Mouse (Mus musculus) hindbrain, embryonic 15.5 days (tissue): ENCODE data around the gene Lyst. TPM values are rescaled to one million over a fixed set of nuclear protein-coding genes. Genes with fewer than 3 reads are reported as not detected.
"Not testable (repeated sequence)": the region's sequence is repeated elsewhere in the genome, so short reads cannot be mapped to it uniquely, and the experiment has no call there.

Experiments used
- ATAC-seq: fragments of 200-750 bp; cut with Nextera tagmentation; 2 replicates; pipeline ENCODE4 v1.8.0; 2017; ENCODE audit warnings: low read depth, moderate number of reproducible peaks, moderate TSS enrichment; ENCODE audit not compliant: low FRiP score
- H3K27ac ChIP-seq: fragments of 300-500 bp; sonication (generic); replicated peaks from 2 replicates; pipeline ENCODE4 v1.5.1; 2015; ENCODE audit warnings: mild to moderate bottlenecking, inconsistent platforms
- H3K27me3 ChIP-seq: fragments of 300-500 bp; sonication (generic); 2 replicates; pipeline ENCODE4 v1.6.1; 2015; ENCODE audit warnings: control low read depth, inconsistent platforms
- H3K36me3 ChIP-seq: fragments of 300-500 bp; sonication (generic); 2 replicates; pipeline ENCODE4 v1.6.1; 2015; ENCODE audit warnings: control low read depth, inconsistent platforms
- H3K4me1 ChIP-seq: fragments of 300-500 bp; sonication (generic); replicated peaks from 2 replicates; pipeline ENCODE4 v1.6.1; 2015; ENCODE audit warnings: control low read depth, inconsistent platforms
- H3K4me2 ChIP-seq: fragments of 300-500 bp; sonication (generic); 2 replicates; pipeline ENCODE4 v1.6.1; 2015; ENCODE audit warnings: moderate library complexity, mild to moderate bottlenecking, inconsistent platforms
- H3K4me3 ChIP-seq: fragments of 300-500 bp; sonication (generic); 2 replicates; pipeline ENCODE4 v1.5.1; 2015; ENCODE audit warnings: mild to moderate bottlenecking, inconsistent platforms
- H3K9ac ChIP-seq: fragments of 300-500 bp; sonication (generic); 2 replicates; pipeline ENCODE4 v1.6.1; 2015; ENCODE audit warnings: inconsistent platforms
- H3K9me3 ChIP-seq: fragments of 300-500 bp; sonication (generic); 2 replicates; pipeline ENCODE4 v1.6.1; 2016; ENCODE audit warnings: control low read depth, inconsistent platforms
- WGBS: fragments of 180-500 bp; shearing (Covaris S2); methylation state at CpG from one replicate; pipeline ENCODE4 v1.1.7; 2015; 5-methylcytosine and 5-hydroxymethylcytosine counted together
- polyA plus RNA-seq: library from polyadenylated mRNA; unstranded; fragments of >200 nt; fragmentation: Nextera tagmentation; extraction: Ambion mirVana; gene quantifications from 2 replicates; pipeline ENCODE4 v1.2.1, GENCODE M21; 2015

The Lyst gene
- polyA plus RNA-seq, 1 experiment from 2014 or later = 4.7 TPM

DNA sequence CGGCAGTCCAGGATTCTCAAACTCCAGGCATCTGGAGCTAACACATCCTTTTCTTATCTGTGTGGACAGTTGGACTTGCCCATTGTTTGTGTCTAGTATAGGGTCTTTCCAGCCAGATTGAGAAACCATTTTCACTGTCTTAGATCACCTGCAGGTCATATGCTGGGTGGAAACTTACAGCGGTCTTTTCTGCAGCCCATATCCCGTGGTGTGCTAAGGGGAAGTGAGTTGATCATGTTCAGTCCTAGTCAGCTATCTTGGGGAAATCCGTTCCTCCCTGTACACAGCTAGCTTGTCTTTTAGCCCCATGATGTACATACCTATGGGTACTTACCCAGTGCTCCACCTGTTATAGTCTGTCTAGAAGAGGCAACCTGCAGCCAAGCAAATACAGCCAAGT, 197.9 kb downstream of the Lyst start:
- Histone ChIP-seq H3K4me2 (no peak overlapping the region), H3K4me1 (peaks cover 29% of the 10 kb centered on the region), H3K4me3 (no peak overlapping the region), H3K36me3 (no peaks in the 10 kb centered on the region), H3K27me3 (peaks cover 3% of the 10 kb centered on the region; the same call in 1 of the 2 replicates), H3K27ac (no peak overlapping the region), H3K9ac (no peak overlapping the region), H3K9me3 (no peaks in the 10 kb centered on the region)
- 90% methylated on average over 4 of the region's 4 CpGs for WGBS
- no peak for ATAC-seq

DNA sequence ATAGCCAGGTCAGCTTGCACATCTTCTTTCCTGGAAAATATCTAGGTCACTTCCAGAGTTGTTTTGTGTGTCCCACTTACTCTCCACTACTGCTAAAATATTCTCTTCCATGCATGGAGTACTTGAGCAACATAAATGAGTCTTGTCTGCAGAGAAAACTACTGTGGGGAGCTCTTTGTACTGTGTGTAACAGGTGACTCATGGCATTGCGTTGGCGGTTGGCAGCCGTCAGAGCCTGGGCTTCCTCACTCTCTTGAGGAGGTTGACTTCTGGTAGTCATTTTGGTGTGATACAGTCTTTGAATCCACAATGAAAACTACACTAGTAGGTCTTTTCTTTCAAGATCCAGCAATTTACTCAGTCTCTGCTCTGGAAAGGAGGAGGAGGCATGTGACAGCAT, 201.8 kb downstream of the Lyst start:
- Histone ChIP-seq H3K4me2 (no peak overlapping the region), H3K9ac (no peak overlapping the region), H3K36me3 (no peaks in the 10 kb centered on the region), H3K4me1 (no peaks in the 10 kb centered on the region), H3K27me3 (no peaks in the 10 kb centered on the region), H3K4me3 (no peak overlapping the region), H3K9me3 (no peaks in the 10 kb centered on the region), H3K27ac (no peak overlapping the region)
- 90% methylated on average over 3 of the region's 3 CpGs for WGBS
- no peak for ATAC-seq

DNA sequence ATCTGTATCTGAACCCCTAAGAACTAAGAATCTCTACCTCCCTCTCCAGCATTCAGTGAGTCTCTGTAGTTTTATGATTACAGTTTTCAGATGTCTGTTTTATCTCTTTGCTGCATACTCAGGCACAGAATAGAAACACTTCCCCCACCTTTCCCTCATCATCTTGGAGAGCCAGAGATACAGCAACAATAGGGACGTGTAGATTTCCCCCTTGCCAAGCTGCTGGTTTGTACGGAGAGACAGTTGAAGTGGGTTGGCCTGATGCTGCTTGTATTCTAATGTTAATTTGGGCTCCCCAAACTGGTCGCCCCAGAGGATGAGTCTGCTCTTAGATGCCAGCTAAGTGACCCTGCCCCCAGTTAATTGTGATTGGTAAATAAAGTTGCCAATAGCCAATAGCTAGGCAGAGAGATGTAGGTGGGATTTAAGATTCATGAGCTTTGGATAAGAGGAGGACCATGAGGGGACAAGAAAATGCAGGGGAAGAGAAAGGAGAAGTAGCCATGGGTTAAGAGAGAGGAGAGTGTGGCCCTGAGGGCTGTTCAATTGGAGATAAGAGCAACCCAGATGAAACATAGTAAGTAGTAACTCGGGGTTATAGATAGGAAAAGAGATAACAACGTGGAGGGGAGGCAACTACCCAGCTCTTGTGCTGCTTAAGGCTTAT, 205.1 kb downstream of the Lyst start:
- WGBS = 32% methylated on average over 5 of the region's 5 CpGs
- no peak for ATAC-seq

DNA sequence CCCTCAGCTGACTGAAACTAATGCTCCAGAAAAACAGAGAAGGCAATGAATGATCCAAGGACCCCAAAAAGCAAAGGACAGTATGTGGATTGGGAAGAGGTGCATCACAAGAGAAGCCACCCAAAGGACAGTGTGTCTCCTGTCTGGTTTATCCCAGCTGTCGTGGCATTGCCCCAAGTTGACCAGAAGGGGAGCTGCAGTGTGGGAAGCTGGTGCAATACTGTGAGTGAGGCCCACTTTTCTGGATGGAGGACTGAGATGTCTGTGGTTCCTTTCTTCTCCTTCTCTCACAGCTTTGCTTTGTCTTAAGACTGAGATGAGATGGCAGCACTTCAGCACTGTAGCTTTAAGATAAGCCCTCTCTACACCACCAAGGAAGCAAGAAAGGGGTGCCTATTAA, 205.9 kb downstream of the Lyst start:
- no peak overlapping the region for H3K4me3 ChIP-seq
- WGBS = 79% methylated on average over 1 of the region's 1 CpGs
- H3K9ac ChIP-seq = no peak overlapping the region
- no peaks in the 10 kb centered on the region for H3K9me3 ChIP-seq
- H3K27me3 ChIP-seq = no peaks in the 10 kb centered on the region
- H3K27ac ChIP-seq = no peak overlapping the region
- H3K4me1 ChIP-seq = no peaks in the 10 kb centered on the region
- no peak overlapping the region for H3K4me2 ChIP-seq
- ATAC-seq = no peak
- no peaks in the 10 kb centered on the region for H3K36me3 ChIP-seq

More for the DNA sequence above, 205.1 kb downstream of the Lyst start:
- no peak overlapping the region for H3K4me2 ChIP-seq
- H3K4me3 ChIP-seq = no peak overlapping the region
- no peaks in the 10 kb centered on the region for H3K9me3 ChIP-seq
- no peak overlapping the region for H3K9ac ChIP-seq
- H3K27ac ChIP-seq = no peak overlapping the region
- no peaks in the 10 kb centered on the region for H3K27me3 ChIP-seq
- H3K36me3 ChIP-seq = no peaks in the 10 kb centered on the region
- H3K4me1 ChIP-seq = no peaks in the 10 kb centered on the region

DNA sequence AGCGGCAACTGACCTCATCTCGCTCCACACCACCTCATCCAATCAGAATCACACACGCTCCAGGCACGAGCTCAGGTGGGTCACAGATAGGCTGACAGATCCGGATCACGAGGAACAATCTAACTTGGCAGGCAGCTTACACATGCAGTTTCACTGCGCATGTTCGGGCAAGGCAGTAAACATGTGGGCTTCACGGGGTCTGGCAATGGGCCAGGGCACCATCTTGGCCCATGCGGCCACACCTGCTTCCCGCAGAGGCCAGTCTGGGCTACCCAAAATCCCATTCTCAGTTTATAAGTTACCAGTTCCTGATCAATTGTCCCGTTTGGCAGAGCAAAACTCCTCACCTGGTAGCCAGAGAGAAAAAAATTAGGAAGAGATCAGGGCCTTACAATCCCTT, 207.6 kb downstream of the Lyst start:
- H3K9ac ChIP-seq, H3K4me1 ChIP-seq, H3K4me2 ChIP-seq, H3K27me3 ChIP-seq, H3K36me3 ChIP-seq, H3K27ac ChIP-seq, ATAC-seq, H3K9me3 ChIP-seq, H3K4me3 ChIP-seq: not testable (repeated sequence)
- WGBS = 90% methylated on average over 12 of the region's 12 CpGs

DNA sequence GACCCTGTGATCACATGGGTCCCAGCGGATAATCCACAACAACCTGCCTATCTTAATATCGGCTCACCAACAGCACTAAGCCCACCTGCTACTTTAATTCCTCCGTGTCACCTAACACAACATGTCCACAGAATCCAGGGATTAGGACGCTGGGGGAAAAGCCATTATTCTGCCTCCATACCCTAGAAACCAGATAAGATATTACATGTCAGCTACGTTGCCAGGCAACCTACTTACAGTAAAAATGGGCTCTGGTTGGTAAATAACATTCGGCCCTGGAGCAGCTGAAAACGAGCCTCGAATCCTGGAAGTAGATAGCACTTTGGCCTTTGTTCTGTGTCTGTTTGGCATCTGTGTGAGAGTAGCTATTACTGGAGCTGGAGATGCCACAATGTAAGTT, 208.6 kb downstream of the Lyst start:
- no peak for ATAC-seq
- H3K9me3 ChIP-seq = no peaks in the 10 kb centered on the region
- H3K4me2 ChIP-seq = no peak overlapping the region
- no peak overlapping the region for H3K4me3 ChIP-seq
- WGBS = 73% methylated on average over 8 of the region's 8 CpGs
- H3K27me3 ChIP-seq = no peaks in the 10 kb centered on the region
- no peak overlapping the region for H3K27ac ChIP-seq
- H3K4me1 ChIP-seq = no peaks in the 10 kb centered on the region
- H3K9ac ChIP-seq = no peak overlapping the region
- no peaks in the 10 kb centered on the region for H3K36me3 ChIP-seq

DNA sequence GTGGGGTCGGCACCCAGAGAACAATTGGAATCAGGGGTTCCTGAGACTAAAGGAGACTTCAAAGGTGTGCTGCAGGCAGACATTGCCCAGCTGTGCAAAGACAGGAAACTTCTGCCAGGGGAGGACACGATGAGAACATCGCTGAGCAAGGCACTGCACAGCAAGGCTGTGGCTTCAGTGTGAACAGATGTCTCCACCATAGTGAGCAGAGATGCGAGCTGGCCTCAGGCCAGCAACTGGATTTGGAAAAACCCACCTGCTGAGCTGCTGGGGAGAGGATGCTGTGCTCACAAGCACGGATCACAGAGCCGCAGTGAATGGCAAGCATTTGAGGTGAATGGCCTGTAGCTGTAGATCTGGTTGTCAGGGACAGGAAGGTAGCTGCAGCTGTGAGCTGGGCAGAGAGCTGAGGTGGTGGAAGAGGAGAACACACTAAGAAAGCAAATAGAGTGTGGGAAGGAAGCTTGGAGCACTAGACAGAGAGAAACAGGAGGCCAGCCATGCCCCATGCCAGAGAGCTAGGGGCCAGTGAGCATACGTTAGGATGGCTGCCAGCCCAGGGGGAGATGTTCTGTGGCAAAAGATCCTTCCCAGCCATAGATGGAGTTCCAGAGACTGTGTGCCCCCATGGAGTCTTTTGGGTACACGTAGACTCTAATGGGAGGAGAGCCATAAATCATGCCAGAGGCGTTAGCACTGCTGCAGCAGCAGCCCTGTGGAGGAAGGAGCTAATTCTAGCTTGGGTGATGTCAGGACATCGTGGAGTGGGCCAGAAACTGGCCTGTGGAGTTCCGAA, 218.3 kb downstream of the Lyst start:
- no peaks in the 10 kb centered on the region for H3K36me3 ChIP-seq
- H3K4me3 ChIP-seq = no peak overlapping the region
- no peak overlapping the region for H3K27ac ChIP-seq
- H3K4me1 ChIP-seq = peaks cover 7% of the 10 kb centered on the region; the same call in 1 of the 2 replicates
- H3K4me2 ChIP-seq = no peak overlapping the region
- no peak overlapping the region for H3K9ac ChIP-seq
- 24% methylated on average over 11 of the region's 11 CpGs for WGBS
- no peaks in the 10 kb centered on the region for H3K27me3 ChIP-seq
- ATAC-seq = peak; percentile 77
- H3K9me3 ChIP-seq = no peaks in the 10 kb centered on the region

DNA sequence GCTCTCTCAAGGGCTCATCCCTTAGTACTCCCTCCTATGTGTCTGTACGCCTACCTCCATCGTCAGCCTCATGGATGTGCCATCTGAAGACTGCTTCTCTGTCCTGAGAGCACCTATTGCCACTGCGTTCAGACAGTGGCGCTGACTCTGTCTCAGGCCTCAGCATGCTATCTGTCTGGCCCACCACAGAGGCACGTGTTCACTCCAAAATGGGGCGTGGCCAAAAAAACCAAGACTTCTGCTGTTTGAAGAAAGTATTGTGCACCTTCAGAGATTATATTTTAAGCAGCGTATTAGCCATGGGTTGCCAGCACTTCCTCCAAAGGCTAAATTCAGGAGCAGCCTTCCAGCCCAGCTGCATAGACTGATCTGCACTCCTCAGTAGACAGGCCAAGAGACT, 220.7 kb downstream of the Lyst start:
- H3K9ac ChIP-seq = no peak overlapping the region
- no peaks in the 10 kb centered on the region for H3K9me3 ChIP-seq
- H3K4me2 ChIP-seq = no peak overlapping the region
- no peak for ATAC-seq
- H3K4me1 ChIP-seq = peaks cover 7% of the 10 kb centered on the region; the same call in 1 of the 2 replicates
- H3K27ac ChIP-seq = no peak overlapping the region
- WGBS = 91% methylated on average over 7 of the region's 7 CpGs
- no peak overlapping the region for H3K4me3 ChIP-seq
- no peaks in the 10 kb centered on the region for H3K27me3 ChIP-seq
- no peaks in the 10 kb centered on the region for H3K36me3 ChIP-seq

DNA sequence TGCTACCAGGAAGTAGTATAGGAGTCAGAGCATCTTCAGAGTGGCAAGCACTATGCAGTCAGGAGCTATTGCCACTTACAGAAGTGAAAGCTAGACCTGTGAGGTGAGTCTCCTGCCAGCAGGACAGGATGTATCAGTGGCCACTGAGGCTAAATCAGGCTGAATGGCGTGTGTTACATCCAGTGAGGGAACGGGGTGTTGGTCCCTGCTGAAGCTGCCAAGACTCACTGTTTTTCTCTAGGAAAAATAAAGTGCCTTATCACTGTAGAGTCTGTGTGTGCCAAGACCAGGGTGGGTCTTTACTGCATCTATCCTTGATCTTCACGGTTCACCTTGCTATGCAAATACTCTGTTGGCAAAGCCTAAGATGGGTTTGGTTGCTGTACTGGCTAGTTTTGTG, 228.5 kb downstream of the Lyst start:
- ATAC-seq = no peak
- Histone ChIP-seq H3K27me3 (no peaks in the 10 kb centered on the region), H3K4me1 (0 out of 2 replicates have a peak, but pooled peaks cover 4% of the 10 kb centered on the region), H3K9ac (no peak overlapping the region), H3K4me2 (no peak overlapping the region), H3K36me3 (no peaks in the 10 kb centered on the region), H3K9me3 (no peaks in the 10 kb centered on the region), H3K27ac (no peak overlapping the region), H3K4me3 (no peak overlapping the region)
- WGBS = 95% methylated on average over 3 of the region's 3 CpGs

DNA sequence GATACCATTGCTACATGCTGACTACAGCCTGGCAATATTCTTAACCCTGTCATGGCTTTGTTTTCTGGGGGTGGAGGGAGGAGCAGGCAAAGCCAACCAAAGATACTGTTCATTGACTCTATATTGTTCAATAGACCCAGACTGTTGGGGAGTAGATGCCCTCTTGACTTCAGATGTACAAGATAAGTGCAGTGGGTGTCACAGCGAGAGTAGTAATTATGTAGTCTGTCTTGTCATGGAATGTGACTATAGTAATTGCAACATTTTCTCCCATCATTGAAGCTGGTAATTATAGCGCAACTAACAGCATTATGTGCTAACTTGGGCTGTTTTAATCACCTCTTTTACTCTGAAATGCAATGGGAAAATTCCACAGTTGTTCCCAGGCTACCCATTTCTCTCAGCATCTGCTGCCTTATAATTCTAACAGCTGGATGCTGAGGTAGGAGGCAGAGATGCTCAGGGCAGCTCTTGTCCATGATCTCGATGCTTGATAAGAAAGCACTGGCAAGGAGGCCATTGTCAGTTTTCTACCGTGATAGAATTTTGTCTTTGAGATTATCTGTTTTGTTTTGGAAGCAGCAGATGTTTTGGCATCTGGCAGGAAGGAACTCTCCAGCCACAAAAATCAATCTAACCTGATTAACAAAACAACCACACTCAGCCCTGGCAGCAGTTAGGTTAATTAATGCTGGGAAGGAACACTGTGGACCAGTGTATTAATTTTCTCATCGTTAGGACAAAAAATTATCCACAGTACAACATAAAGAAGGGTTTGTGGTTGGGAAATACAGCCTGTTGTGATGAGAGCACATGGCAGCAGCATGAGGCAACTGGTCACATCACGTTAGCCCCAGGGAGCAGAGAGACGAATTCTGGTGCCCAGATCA, 230.3 kb downstream of the Lyst start:
- H3K9me3 ChIP-seq = no peaks in the 10 kb centered on the region
- no peak overlapping the region for H3K4me2 ChIP-seq
- 0 out of 2 replicates have a peak, but pooled peaks cover 4% of the 10 kb centered on the region for H3K4me1 ChIP-seq
- no peaks in the 10 kb centered on the region for H3K36me3 ChIP-seq
- H3K27me3 ChIP-seq = no peaks in the 10 kb centered on the region
- H3K27ac ChIP-seq = peak overlapping the region; percentile 30; the same call in 1 of the 2 replicates
- 60% methylated on average over 7 of the region's 7 CpGs for WGBS
- H3K4me3 ChIP-seq = no peak overlapping the region
- peak; percentile 61; the same call in 1 of the 2 replicates for ATAC-seq
- H3K9ac ChIP-seq = no peak overlapping the region

DNA sequence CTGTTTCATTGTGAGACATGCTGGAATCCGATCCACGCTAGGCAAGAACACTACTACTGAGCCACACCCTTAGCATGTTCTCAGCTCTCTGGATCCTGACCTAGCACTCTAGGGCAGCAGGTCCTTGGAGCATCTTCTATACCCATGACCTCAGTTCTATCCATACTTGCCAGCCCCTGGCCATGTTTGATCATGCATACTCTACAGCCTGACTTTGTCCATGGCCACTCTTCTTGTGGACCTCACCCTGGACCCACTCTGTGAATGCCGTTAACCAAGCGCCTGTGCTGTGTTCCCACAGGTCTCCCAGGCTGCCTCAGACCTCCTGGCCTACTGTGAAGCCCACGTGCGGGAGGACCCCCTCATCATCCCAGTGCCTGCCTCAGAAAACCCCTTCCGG, 234.7 kb downstream of the Lyst start:
- H3K36me3 ChIP-seq = no peaks in the 10 kb centered on the region; the same call in 1 of the 2 replicates
- H3K4me1 ChIP-seq = 0 out of 2 replicates have a peak, but pooled peaks cover 4% of the 10 kb centered on the region
- H3K4me2 ChIP-seq = no peak overlapping the region
- ATAC-seq = no peak
- no peaks in the 10 kb centered on the region for H3K9me3 ChIP-seq
- H3K27me3 ChIP-seq = no peaks in the 10 kb centered on the region
- H3K9ac ChIP-seq = no peak overlapping the region
- 90% methylated on average over 7 of the region's 7 CpGs for WGBS
- no peak overlapping the region for H3K27ac ChIP-seq
- H3K4me3 ChIP-seq = no peak overlapping the region
